Mouse (Mus musculus) myocyte (in vitro differentiated cells): ENCODE measurements around the gene Tma16. TPM values are rescaled to one million over a fixed set of nuclear protein-coding genes. Genes with fewer than 3 reads are reported as not detected.

Source experiments
- H3K27me3 ChIP-seq: one replicate; pipeline ENCODE4 v1.6.1; 2011; ENCODE audit not compliant: control insufficient read depth, insufficient read depth, insufficient read length
- H3K36me3 ChIP-seq: one replicate; pipeline ENCODE4 v1.6.1; 2011; ENCODE audit not compliant: control insufficient read depth, insufficient read depth
- H3K4me2 ChIP-seq: one replicate; pipeline ENCODE4 v1.6.1; 2011; ENCODE audit warnings: low read depth, control low read depth
- H3K4me3 ChIP-seq: one replicate; pipeline ENCODE4 v1.5.1; 2011; ENCODE audit warnings: mild to moderate bottlenecking, control low read depth, moderate library complexity
- H3K79me2 ChIP-seq: one replicate; pipeline ENCODE4 v1.6.1; 2011; ENCODE audit not compliant: control insufficient read depth, insufficient read depth
- H3ac ChIP-seq: one replicate; pipeline ENCODE4 v1.6.1; 2011; ENCODE audit not compliant: control insufficient read depth, insufficient read length
- CEBPB ChIP-seq: IDR thresholded peaks from 2 replicates; pipeline ENCODE4 v1.6.1; 2011; ENCODE audit warnings: mild to moderate bottlenecking, moderate library complexity; ENCODE audit not compliant: poor library complexity, insufficient read depth, severe bottlenecking
- E2F4 ChIP-seq: IDR thresholded peaks from one replicate; pipeline ENCODE4 v1.6.1; 2011; ENCODE audit warnings: mild to moderate bottlenecking, control low read depth, moderate library complexity; ENCODE audit not compliant: insufficient read depth
- MAX ChIP-seq: IDR thresholded peaks from one replicate; pipeline ENCODE4 v1.6.1; 2011; ENCODE audit warnings: low read depth, mild to moderate bottlenecking, control low read depth
- MYOD1 ChIP-seq, 3 experiments: IDR thresholded peaks; one replicate each; pipeline ENCODE4 v1.6.1; 2011; ENCODE audit warnings: control low read depth in 2 of 3, low read depth in 2 of 3, mild to moderate bottlenecking in 2 of 3, moderate library complexity in 1 of 3; ENCODE audit not compliant: insufficient read length in 2 of 3, control insufficient read depth in 1 of 3
- MYOG ChIP-seq, 3 experiments: IDR thresholded peaks; one replicate each; pipeline ENCODE4 v1.6.1; 2011; ENCODE audit warnings: control low read depth in 2 of 3, low read depth in 2 of 3, mild to moderate bottlenecking in 2 of 3; ENCODE audit not compliant: insufficient read length in 2 of 3, control insufficient read depth in 1 of 3, insufficient read depth in 1 of 3
- POLR2A ChIP-seq: IDR thresholded peaks from one replicate; pipeline ENCODE4 v1.6.1; 2011; ENCODE audit warnings: low read depth, mild to moderate bottlenecking, control low read depth, moderate library complexity; ENCODE audit not compliant: insufficient read length
- POLR2AphosphoS2 ChIP-seq: IDR thresholded peaks from one replicate; pipeline ENCODE4 v1.6.1; 2011; ENCODE audit warnings: low read depth, control low read depth; ENCODE audit not compliant: insufficient read length
- REST ChIP-seq: IDR thresholded peaks from one replicate; pipeline ENCODE4 v1.6.1; 2011; ENCODE audit warnings: mild to moderate bottlenecking, control low read depth, moderate library complexity; ENCODE audit not compliant: insufficient read depth, insufficient read length
- SRF ChIP-seq: IDR thresholded peaks from one replicate; pipeline ENCODE4 v1.6.1; 2011; ENCODE audit warnings: low read depth; ENCODE audit not compliant: control insufficient read depth, insufficient read length
- TCF12 ChIP-seq: IDR thresholded peaks from one replicate; pipeline ENCODE4 v1.6.1; 2011; ENCODE audit warnings: mild to moderate bottlenecking, control low read depth; ENCODE audit not compliant: poor library complexity, insufficient read depth, severe bottlenecking
- TCF3 ChIP-seq: IDR thresholded peaks from one replicate; pipeline ENCODE4 v1.6.1; 2011; ENCODE audit warnings: low read depth, control low read depth; ENCODE audit not compliant: insufficient read length
- USF1 ChIP-seq: IDR thresholded peaks from one replicate; pipeline ENCODE4 v1.6.1; 2011; ENCODE audit warnings: low read depth, mild to moderate bottlenecking, control low read depth, moderate library complexity
- polyA plus RNA-seq: library from polyadenylated mRNA; unstranded; fragments of >200 nt; fragmentation: generic; extraction: Trizol; gene quantifications from one replicate; pipeline ENCODE4 v1.2.1, GENCODE M21; 2012; ENCODE audit warnings: missing spikeins

The Tma16 gene
- polyA plus RNA-seq, 1 experiment: 3.7 TPM

- Histone ChIP-seq H3K4me2 (no peak overlapping the region), H3K79me2 (no peaks in the 10 kb centered on the region), H3K4me3 (no peak overlapping the region), H3K36me3 (no peaks in the 10 kb centered on the region), H3K27me3 (no peaks in the 10 kb centered on the region), H3ac (no peak overlapping the region)
- no peak for TF ChIP-seq SRF
Observed at GRCm38 (mm10) chr8:66442778-66443177, 43.6 kb downstream of the Tma16 start.

GRCm38 (mm10) chr8:66441123-66441522, 45.2 kb downstream of the Tma16 start:
- Histone ChIP-seq H3K27me3 (no peaks in the 10 kb centered on the region), H3K36me3 (no peaks in the 10 kb centered on the region), H3K4me3 (no peak overlapping the region), H3K4me2 (no peak overlapping the region), H3ac (no peak overlapping the region), H3K79me2 (no peaks in the 10 kb centered on the region)
- TF ChIP-seq E2F4: no peak
- no peak for TF ChIP-seq SRF
- TF ChIP-seq TCF12: no peak
- no peak for TF ChIP-seq POLR2AphosphoS2
- no peak for TF ChIP-seq CEBPB
- no peak for TF ChIP-seq POLR2A
- TF ChIP-seq TCF3: no peak
- TF ChIP-seq MYOD1 (IDR thresholded peaks at IDR 0.05; ENCODE audit: control insufficient read depth in 1 of 3, insufficient read length in 2 of 3, low read depth in 2 of 3): no peak
- TF ChIP-seq MAX: no peak
- no peak for TF ChIP-seq MYOG (IDR thresholded peaks at IDR 0.05; ENCODE audit: control insufficient read depth in 1 of 3, insufficient read depth in 1 of 3, insufficient read length in 2 of 3, low read depth in 2 of 3)
- TF ChIP-seq REST: no peak
- no peak for TF ChIP-seq USF1

- H3K4me2 ChIP-seq: no peak overlapping the region
- no peak overlapping the region for H3ac ChIP-seq
- H3K79me2 ChIP-seq: no peaks in the 10 kb centered on the region
- no peaks in the 10 kb centered on the region for H3K36me3 ChIP-seq
- no peak overlapping the region for H3K4me3 ChIP-seq
- no peaks in the 10 kb centered on the region for H3K27me3 ChIP-seq
- no peak for TF ChIP-seq E2F4
- TF ChIP-seq POLR2AphosphoS2: no peak
- TF ChIP-seq TCF12: no peak
- TF ChIP-seq TCF3: no peak
- TF ChIP-seq MYOG (IDR thresholded peaks at IDR 0.05; ENCODE audit: control insufficient read depth in 1 of 3, insufficient read depth in 1 of 3, insufficient read length in 2 of 3, low read depth in 2 of 3): no peak
Observed at GRCm38 (mm10) chr8:66438468-66438867, 47.9 kb downstream of the Tma16 start.

- Histone ChIP-seq H3K4me2 (no peak overlapping the region), H3ac (no peak overlapping the region), H3K79me2 (no peaks in the 10 kb centered on the region), H3K36me3 (no peaks in the 10 kb centered on the region), H3K27me3 (no peaks in the 10 kb centered on the region), H3K4me3 (no peak overlapping the region)
- TF ChIP-seq SRF (no peak), MYOG (IDR thresholded peaks at IDR 0.05; ENCODE audit: control insufficient read depth in 1 of 3, insufficient read depth in 1 of 3, insufficient read length in 2 of 3, low read depth in 2 of 3) (no peak), MYOD1 (IDR thresholded peaks at IDR 0.05; ENCODE audit: control insufficient read depth in 1 of 3, insufficient read length in 2 of 3, low read depth in 2 of 3) (no peak), TCF3 (no peak), USF1 (no peak)
Observed at GRCm38 (mm10) chr8:66437929-66438328, 48.4 kb downstream of the Tma16 start.

- no peak overlapping the region for H3K4me2 ChIP-seq
- no peaks in the 10 kb centered on the region for H3K36me3 ChIP-seq
- no peak overlapping the region for H3ac ChIP-seq
- H3K4me3 ChIP-seq: no peak overlapping the region
- TF ChIP-seq USF1 (no peak), POLR2A (no peak), SRF (no peak), TCF3 (no peak), E2F4 (no peak), MYOD1 (IDR thresholded peaks at IDR 0.05; ENCODE audit: control insufficient read depth in 1 of 3, insufficient read length in 2 of 3, low read depth in 2 of 3) (no peak), TCF12 (no peak), REST (no peak), MAX (no peak), CEBPB (no peak), POLR2AphosphoS2 (no peak), MYOG (IDR thresholded peaks at IDR 0.05; ENCODE audit: control insufficient read depth in 1 of 3, insufficient read depth in 1 of 3, insufficient read length in 2 of 3, low read depth in 2 of 3) (no peak)
- H3K27me3 ChIP-seq: no peaks in the 10 kb centered on the region
- no peaks in the 10 kb centered on the region for H3K79me2 ChIP-seq
Observed at GRCm38 (mm10) chr8:66436804-66437203, 49.5 kb downstream of the Tma16 start.
